Mouse (Mus musculus): ENCODE data around the gene Zfp160.

- TF ChIP-seq CTCF (IDR thresholded peaks at IDR 0.05; ENCODE audit: control insufficient read depth, insufficient read depth, insufficient read length) (no peak), USF1 (IDR thresholded peaks at IDR 0.05; ENCODE audit: low read depth) (no peak), MYOD1 (IDR thresholded peaks at IDR 0.05; ENCODE audit: control insufficient read depth, insufficient read length, low read depth) (no peak), MYOG (IDR thresholded peaks at IDR 0.05; ENCODE audit: control insufficient read depth, extremely low read depth, insufficient read length) (no peak), MAX (IDR thresholded peaks at IDR 0.05) (no peak)
Measured at GRCm38 (mm10) chr17:21065501-21065900, 56.8 kb downstream of the Zfp160 start.

Data from C2C12 (cell line).